Mouse (Mus musculus) hindbrain, postnatal 0 days (tissue): ENCODE data around the gene Tmem184b. TPM values are rescaled to one million over a fixed set of nuclear protein-coding genes. Genes with fewer than 3 reads are reported as not detected.

ENCODE experiments used
- ATAC-seq: fragments of 200-750 bp; cut with Nextera tagmentation; 2 replicates; pipeline ENCODE4 v1.8.0; 2017; ENCODE audit warnings: mild to moderate bottlenecking, moderate TSS enrichment, moderate library complexity
- DNase-seq: peaks from one replicate; pipeline ENCODE4 v3.0.0-alpha.2; 2015; ENCODE audit warnings: low spot score
- H3K27ac ChIP-seq: fragments of 300-500 bp; sonication (generic); 2 replicates; pipeline ENCODE4 v1.5.1; 2014; ENCODE audit warnings: mild to moderate bottlenecking
- H3K27me3 ChIP-seq: fragments of 300-500 bp; sonication (generic); 2 replicates; pipeline ENCODE4 v1.6.1; 2014; ENCODE audit warnings: low read length, mixed read lengths; ENCODE audit not compliant: insufficient read depth
- H3K36me3 ChIP-seq: fragments of 300-500 bp; sonication (generic); 2 replicates; pipeline ENCODE4 v1.6.1; 2014; ENCODE audit warnings: low read length, mixed read lengths; ENCODE audit not compliant: insufficient read depth
- H3K4me1 ChIP-seq: fragments of 300-500 bp; sonication (generic); 2 replicates; pipeline ENCODE4 v1.6.1; 2014; ENCODE audit warnings: antibody characterized with exemption, low read length, mixed read lengths; ENCODE audit not compliant: insufficient read depth
- H3K4me2 ChIP-seq: fragments of 300-500 bp; sonication (generic); 2 replicates; pipeline ENCODE4 v1.6.1; 2014; ENCODE audit warnings: low read depth, mild to moderate bottlenecking, low read length, moderate library complexity, mixed read lengths
- H3K4me3 ChIP-seq: fragments of 300-500 bp; sonication (generic); 2 replicates; pipeline ENCODE4 v1.5.1; 2014; ENCODE audit warnings: low read length
- H3K9ac ChIP-seq: fragments of 300-500 bp; sonication (generic); replicated peaks from 2 replicates; pipeline ENCODE4 v1.6.1; 2014; ENCODE audit warnings: mild to moderate bottlenecking, low read length, moderate library complexity, mixed read lengths
- H3K9me3 ChIP-seq: fragments of 300-500 bp; sonication (generic); 2 replicates; pipeline ENCODE4 v1.6.1; 2016; ENCODE audit warnings: low read length, mixed read lengths
- CTCF ChIP-seq: IDR thresholded peaks from 2 replicates; pipeline ENCODE4 v1.5.1; 2016; ENCODE audit warnings: antibody characterized with exemption, control low read depth, low read depth
- WGBS: fragments of 180-500 bp; shearing (Covaris S2); extraction: QIAGEN DNeasy Blood & Tissue Kit; methylation state at CpG from one replicate; pipeline ENCODE4 v1.1.7; 2014; 5-methylcytosine and 5-hydroxymethylcytosine counted together
- polyA plus RNA-seq: library from polyadenylated mRNA; unstranded; fragments of >200 nt; fragmentation: Nextera tagmentation; extraction: Ambion mirVana; gene quantifications from 2 replicates; pipeline ENCODE4 v1.2.1, GENCODE M21; 2015
- total RNA-seq: library from RNA; depleted of rRNA; stranded (reverse); fragments of >200 nt; gene quantifications from 2 replicates; pipeline ENCODE4 v1.2.3, GENCODE M21; 2014

Gene Tmem184b
- total and polyA plus RNA-seq, 2 experiments from 2014 or later: 31.6 to 72.4 TPM

- ATAC-seq (0 out of 2 replicates have a peak, but pooled peaks have one; percentile 22), DNase-seq (no peak)
- no peak overlapping the region for H3K4me3 ChIP-seq
- H3K9ac ChIP-seq: no peak overlapping the region
- no peaks in the 10 kb centered on the region for H3K9me3 ChIP-seq
- H3K4me1 ChIP-seq: no peaks in the 10 kb centered on the region
- WGBS: 87% methylated on average over 11 of the region's 11 CpGs
- H3K4me2 ChIP-seq: no peak overlapping the region
- H3K27ac ChIP-seq: no peak overlapping the region
- no peaks in the 10 kb centered on the region for H3K27me3 ChIP-seq
- peaks cover 50% of the 10 kb centered on the region for H3K36me3 ChIP-seq
- TF ChIP-seq CTCF: no peak
Observed at GRCm38 (mm10) chr15:79418677-79419076, 15.3 kb upstream of the Tmem184b start.

GRCm38 (mm10) chr15:79418265-79418664, 14.9 kb upstream of the Tmem184b start:
- DNase-seq (no peak), ATAC-seq (no peak)
- peaks cover 45% of the 10 kb centered on the region for H3K36me3 ChIP-seq
- H3K9ac ChIP-seq: no peak overlapping the region
- no peak for TF ChIP-seq CTCF
- no peak overlapping the region for H3K27ac ChIP-seq
- H3K4me3 ChIP-seq: no peak overlapping the region
- WGBS: 86% methylated on average over 3 of the region's 3 CpGs
- no peak overlapping the region for H3K4me2 ChIP-seq
- no peaks in the 10 kb centered on the region for H3K9me3 ChIP-seq
- H3K27me3 ChIP-seq: no peaks in the 10 kb centered on the region
- H3K4me1 ChIP-seq: no peaks in the 10 kb centered on the region

GRCm38 (mm10) chr15:79417379-79417778, 14.0 kb upstream of the Tmem184b start:
- Histone ChIP-seq H3K36me3 (peaks cover 37% of the 10 kb centered on the region), H3K4me1 (no peaks in the 10 kb centered on the region), H3K27me3 (no peaks in the 10 kb centered on the region), H3K9me3 (no peaks in the 10 kb centered on the region), H3K27ac (no peak overlapping the region), H3K4me3 (no peak overlapping the region), H3K9ac (no peak overlapping the region), H3K4me2 (no peak overlapping the region)
- DNase-seq (no peak), ATAC-seq (no peak)
- TF ChIP-seq CTCF: no peak
- 91% methylated on average over 3 of the region's 3 CpGs for WGBS

- H3K27me3 ChIP-seq: no peaks in the 10 kb centered on the region
- TF ChIP-seq CTCF: no peak
- 93% methylated on average over 10 of the region's 10 CpGs for WGBS
Observed at GRCm38 (mm10) chr15:79416460-79417085, 13.2 kb upstream of the Tmem184b start.

GRCm38 (mm10) chr15:79414513-79414912, 11.1 kb upstream of the Tmem184b start:
- Histone ChIP-seq H3K27ac (no peak overlapping the region), H3K4me2 (no peak overlapping the region), H3K4me1 (no peaks in the 10 kb centered on the region), H3K9me3 (no peaks in the 10 kb centered on the region), H3K36me3 (peaks cover 11% of the 10 kb centered on the region), H3K9ac (no peak overlapping the region), H3K4me3 (no peak overlapping the region), H3K27me3 (no peaks in the 10 kb centered on the region)
- no peak for TF ChIP-seq CTCF
- ATAC-seq (no peak), DNase-seq (no peak)
- WGBS: 61% methylated on average over 4 of the region's 4 CpGs

More at GRCm38 (mm10) chr15:79416460-79417085, 13.2 kb upstream of the Tmem184b start:
- DNase-seq (no peak), ATAC-seq (no peak)
- no peaks in the 10 kb centered on the region for H3K4me1 ChIP-seq
- no peak overlapping the region for H3K27ac ChIP-seq
- H3K36me3 ChIP-seq: peaks cover 29% of the 10 kb centered on the region
- no peak overlapping the region for H3K4me3 ChIP-seq
- no peak overlapping the region for H3K4me2 ChIP-seq
- H3K9ac ChIP-seq: no peak overlapping the region
- H3K9me3 ChIP-seq: no peaks in the 10 kb centered on the region

- no peak overlapping the region for H3K27ac ChIP-seq
- no peak overlapping the region for H3K4me3 ChIP-seq
- H3K9ac ChIP-seq: no peak overlapping the region
- no peaks in the 10 kb centered on the region for H3K27me3 ChIP-seq
- H3K4me2 ChIP-seq: no peak overlapping the region
- DNase-seq (no peak), ATAC-seq (no peak)
- H3K36me3 ChIP-seq: peaks cover 4% of the 10 kb centered on the region
- no peaks in the 10 kb centered on the region for H3K4me1 ChIP-seq
- no peaks in the 10 kb centered on the region for H3K9me3 ChIP-seq
- 83% methylated on average over 8 of the region's 8 CpGs for WGBS
- no peak for TF ChIP-seq CTCF
Observed at GRCm38 (mm10) chr15:79413802-79414201, 10.4 kb upstream of the Tmem184b start.

- H3K9me3 ChIP-seq: no peaks in the 10 kb centered on the region
- 95% methylated on average over 3 of the region's 3 CpGs for WGBS
Observed at GRCm38 (mm10) chr15:79413201-79413600, 9.8 kb upstream of the Tmem184b start.

More at GRCm38 (mm10) chr15:79413201-79413600, 9.8 kb upstream of the Tmem184b start:
- DNase-seq: no peak
- Histone ChIP-seq H3K36me3 (no peaks in the 10 kb centered on the region; the same call in 1 of the 2 replicates), H3K27ac (no peak overlapping the region), H3K4me3 (no peak overlapping the region), H3K9ac (no peak overlapping the region), H3K4me2 (no peak overlapping the region), H3K4me1 (no peaks in the 10 kb centered on the region), H3K27me3 (no peaks in the 10 kb centered on the region)
- TF ChIP-seq CTCF: no peak
- no peak for ATAC-seq
